Mouse (Mus musculus): ENCODE data around the gene Smc1b. TPM values are rescaled to one million over a fixed set of nuclear protein-coding genes. Genes with fewer than 3 reads are reported as not detected.
A peak's percentile ranks its signal among the peaks of the same experiment; 100 is the strongest.

The Smc1b gene
- 0.26 and 0.33 TPM in 2 replicates for polyA plus RNA-seq (2015; fragmentation: Nextera tagmentation; extraction: Ambion mirVana)

DNA sequence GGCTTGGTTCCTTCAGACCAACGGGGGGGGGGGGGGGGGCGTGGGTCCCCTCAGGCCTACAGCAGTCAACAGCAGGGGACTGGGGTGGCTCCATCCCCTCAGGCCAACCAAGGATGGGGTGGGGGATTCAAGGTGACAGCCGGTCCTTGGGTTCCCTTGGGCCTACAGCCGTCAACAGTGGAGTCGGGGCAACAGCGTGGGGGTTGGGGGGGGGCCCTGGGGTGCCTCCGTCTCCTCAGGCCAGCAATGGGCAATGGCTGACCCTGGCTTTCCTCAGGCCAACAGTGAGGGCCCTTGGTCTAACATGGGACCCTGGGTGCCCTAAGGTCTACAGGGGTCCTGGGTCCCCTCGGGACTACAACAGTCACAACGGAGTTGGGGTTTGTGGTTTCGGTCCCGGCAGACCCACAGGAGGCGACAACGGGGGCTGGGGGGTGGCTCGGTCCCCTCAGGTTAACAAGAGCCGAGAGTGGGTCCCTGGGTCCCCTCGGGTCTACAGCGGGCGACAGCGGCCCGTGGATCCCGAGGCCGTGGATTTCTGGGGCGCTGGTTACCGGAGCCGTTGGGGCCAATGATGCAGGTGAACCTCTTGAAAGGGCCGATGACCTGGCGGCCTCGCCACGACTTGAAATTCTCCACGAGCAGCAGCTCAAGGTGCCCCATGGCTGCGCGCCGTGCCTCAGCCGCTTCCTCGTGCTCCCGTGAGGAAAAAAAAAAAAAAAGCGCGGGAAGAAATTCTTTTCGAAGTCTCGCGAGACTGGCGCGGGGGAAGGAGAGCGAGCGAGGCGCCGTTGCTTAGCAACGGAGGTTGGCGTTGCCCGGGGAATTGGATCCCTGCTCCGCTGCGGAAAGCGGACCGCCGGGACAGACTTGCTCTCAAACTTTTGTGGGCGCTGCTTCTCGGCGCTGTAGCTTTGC is at the start of gene Smc1b, which contains the start of gene Ribc2:
TSS of gene Smc1b (minus strand) at position 690 of the 918 bp plus-strand sequence.
TSS of gene Ribc2 (plus strand) at position 804 of the 918 bp plus-strand sequence.
- DNase-seq (ENCODE audit: low spot score): peak; percentile 29

- peak; percentile 34 for DNase-seq (ENCODE audit: low spot score)
Measured at GRCm38 (mm10) chr15:85180368-85180767, 48.6 kb upstream of the Smc1b start.

DNA sequence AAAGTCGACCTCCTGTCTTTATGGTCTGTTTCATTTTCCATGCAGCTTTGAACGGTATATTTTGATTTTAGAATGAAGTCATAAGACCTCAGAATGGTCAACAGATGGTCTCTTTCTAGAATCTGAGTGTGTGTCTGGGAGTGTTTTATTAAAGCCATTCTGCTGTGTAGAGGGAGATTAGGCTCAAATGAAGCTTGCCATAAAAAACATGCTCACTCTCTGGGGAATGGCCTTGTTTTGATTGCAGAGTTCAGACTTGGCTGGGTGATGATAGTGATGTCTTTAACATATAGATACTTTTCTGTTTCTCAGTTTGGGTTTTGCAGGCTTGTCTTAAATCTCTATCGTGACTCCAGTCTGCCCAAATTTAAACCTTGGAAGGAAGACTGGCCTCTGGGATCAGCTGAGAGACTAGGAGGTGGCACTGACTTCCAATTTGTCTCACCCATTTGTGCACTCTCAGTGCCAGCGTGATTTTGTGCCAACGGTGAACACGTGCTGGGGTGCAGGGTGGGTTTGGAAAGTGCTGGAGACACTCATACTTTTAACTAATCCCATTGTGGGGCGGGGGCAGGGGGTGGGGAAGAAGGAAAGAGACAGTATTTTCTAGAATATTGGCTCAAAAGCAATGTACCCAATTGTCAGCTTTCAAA is 47.9 kb upstream of the Smc1b start:
- no peak for DNase-seq (ENCODE audit: low spot score)

DNA sequence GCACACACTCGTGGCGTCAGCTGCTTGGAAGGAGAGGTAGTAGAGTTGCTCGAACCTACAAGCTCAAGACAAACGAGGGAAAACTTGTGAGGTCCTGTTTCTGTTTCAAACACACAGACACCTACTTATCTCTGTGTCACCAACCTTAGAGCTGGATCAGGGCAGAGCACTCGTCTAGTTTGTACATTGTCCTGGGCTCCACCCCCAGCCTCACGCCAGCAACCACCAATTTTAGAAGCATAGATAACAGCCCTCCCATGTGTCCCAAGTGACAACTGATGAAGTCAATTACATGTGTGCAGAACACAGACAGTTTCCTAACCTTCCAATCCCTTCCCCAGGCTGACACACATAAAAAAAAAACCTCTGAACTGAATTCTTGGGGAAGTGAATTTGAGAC is 46.4 kb upstream of the Smc1b start:
- no peak for DNase-seq (ENCODE audit: low spot score)

GRCm38 (mm10) chr15:85177576-85177975 is 45.8 kb upstream of the Smc1b start:
- DNase-seq (ENCODE audit: low spot score): peak; percentile 65

DNA sequence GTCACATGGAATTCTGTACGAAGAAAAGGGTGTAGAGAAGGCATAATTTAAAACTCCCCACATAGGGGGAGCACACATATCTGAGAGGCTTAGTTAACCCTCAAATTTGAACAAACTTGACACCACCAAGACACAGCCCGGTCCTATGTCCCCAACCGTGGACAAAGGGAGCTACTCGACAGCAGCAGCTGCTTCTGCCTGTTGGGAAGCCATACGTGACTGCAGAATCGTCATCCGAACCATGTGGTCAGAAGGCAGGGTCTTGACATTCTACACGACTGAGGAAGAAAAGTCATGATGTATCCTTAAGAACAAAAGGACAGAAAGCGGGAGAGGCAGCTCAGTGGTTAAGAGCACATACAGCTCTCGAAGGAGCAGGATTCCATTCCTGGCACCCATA is 42.3 kb upstream of the Smc1b start:
- DNase-seq (ENCODE audit: low spot score): no peak

DNA sequence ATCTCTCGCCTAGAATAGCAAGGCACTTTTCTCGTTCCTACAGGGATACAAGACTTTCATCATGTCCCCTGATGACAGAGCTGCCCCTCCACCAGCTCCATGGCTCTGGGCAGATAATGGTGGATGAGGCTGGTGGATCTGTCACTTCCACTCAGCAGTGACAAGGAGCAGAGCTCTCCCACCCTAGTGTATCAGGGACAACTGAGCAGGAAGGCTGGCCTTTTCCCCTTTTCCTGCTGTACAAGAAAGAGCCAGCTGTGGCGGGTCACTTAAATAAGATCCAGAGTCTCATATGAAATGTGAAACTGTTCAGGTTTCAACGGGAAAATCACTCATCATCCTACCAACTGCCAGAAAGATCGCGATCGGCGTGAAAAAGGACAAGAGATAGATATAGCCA is 41.7 kb upstream of the Smc1b start:
- no peak for DNase-seq (ENCODE audit: low spot score)

GRCm38 (mm10) chr15:85172054-85172453 is 40.3 kb upstream of the Smc1b start:
- no peak for DNase-seq (ENCODE audit: low spot score)

- no peak for DNase-seq (ENCODE audit: low spot score)
Measured at GRCm38 (mm10) chr15:85167086-85167679, 35.4 kb upstream of the Smc1b start.

DNA sequence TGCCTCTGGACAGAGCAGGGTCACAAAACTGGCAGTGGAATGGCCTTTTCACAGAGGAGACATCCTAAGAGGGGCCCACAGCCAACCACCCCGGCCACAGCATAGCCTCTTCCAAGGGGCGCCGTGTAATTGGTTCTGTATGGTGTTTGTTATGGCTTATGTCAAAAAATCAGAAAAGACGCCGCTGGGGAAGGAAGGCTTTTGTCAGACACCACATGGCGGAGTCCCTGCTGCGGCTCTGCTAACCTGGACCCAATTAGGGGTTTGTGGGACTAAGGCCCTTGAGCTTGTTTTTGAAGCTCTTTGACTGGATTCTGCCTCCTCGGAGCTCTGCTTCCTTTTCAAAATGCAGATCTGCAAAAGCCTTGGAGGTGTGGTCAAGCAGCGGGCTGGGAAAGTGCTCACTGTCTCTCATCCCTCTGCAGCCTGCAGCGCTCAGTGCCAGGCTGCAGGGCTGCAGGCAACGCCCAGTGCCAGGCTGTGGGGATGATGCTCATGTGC is 34.7 kb upstream of the Smc1b start:
- DNase-seq (ENCODE audit: low spot score): no peak

DNA sequence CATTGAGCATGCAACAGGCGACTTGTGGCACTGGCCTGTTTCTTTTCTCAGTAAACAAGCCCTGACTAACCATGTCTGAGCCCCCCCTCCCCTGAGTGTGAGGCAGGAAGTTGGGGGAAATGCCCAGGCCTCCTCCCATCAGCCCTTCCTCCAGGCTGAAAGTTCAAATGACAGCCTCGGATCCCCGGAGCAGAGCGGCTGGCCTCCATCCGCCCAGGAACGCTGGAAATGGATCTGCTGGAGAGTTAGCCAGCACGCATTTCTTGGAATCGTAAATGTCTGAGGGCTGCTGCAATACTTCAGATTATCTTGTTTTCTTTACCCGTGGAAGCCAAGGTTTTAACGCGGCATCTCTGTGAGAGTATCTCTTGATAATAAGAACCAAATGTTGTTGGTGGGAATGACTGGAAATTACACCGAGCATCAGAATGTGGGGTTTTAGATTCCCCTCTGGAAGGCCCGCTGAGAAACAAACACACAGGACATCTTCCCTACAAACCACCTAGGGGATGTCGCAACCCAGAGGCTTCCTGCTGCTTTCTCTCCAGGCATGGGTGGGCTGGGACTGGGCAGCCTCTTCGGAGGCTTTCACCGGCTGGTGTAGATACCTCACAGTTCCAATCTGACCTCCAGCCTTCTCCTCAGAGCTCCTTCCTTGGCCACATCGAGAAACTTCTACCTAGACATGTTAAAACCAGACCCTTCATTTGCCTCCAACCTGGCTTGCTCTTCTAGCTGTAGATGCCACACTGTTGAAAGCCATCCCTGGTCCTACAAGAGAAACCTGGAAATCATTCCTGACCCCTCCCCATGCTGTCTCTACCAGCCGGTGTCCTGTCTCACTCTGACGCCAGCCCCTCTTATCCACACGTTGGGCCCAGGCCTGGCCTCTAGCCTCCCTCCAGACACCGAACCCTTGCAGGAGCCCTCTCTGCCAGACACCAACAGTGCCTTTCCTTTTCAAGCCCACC is 31.2 kb upstream of the Smc1b start:
- DNase-seq (ENCODE audit: low spot score): no peak

DNA sequence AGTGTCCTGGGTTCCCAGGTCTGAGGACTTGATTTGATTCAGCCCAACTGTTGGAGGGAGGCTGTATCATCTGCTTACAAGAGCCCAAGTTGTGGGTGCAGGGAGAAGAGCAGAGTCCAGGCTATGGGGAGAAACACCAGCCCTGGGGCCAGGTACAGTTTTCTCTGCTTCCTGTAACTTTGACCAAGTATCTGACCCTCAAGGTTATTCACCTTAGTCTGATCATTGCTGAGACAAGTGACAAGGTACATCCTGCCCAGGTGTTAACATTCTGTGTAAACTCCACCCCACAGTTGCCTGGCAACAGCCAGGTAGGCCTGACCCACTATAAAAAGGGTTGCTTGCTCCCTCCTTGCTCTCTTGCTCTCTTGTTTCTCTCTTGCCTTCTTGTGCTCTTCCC is 29.7 kb upstream of the Smc1b start:
- no peak for DNase-seq (ENCODE audit: low spot score)

DNA sequence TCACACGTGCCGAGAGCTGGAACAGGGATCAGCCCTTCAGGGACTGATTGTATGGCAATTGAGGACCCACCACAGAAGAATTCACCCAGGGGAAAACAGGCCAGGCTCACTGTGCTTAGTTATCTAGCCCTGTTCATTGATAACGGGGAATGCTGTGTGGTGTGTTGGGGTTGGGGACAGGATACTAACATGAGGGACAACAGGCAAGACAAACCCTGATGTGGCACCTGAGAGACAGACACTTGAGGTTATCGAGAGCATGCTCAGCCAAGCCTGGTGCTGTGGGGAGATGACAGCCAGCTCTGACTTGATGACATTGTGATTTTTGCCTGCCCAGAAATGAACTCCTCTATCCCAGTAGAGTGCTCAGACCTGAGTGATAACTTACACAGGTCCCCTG is 24.4 kb upstream of the Smc1b start:
- DNase-seq (ENCODE audit: low spot score): no peak

- no peak for DNase-seq (ENCODE audit: low spot score)
Measured at GRCm38 (mm10) chr15:85154091-85154490, 22.3 kb upstream of the Smc1b start.

DNA sequence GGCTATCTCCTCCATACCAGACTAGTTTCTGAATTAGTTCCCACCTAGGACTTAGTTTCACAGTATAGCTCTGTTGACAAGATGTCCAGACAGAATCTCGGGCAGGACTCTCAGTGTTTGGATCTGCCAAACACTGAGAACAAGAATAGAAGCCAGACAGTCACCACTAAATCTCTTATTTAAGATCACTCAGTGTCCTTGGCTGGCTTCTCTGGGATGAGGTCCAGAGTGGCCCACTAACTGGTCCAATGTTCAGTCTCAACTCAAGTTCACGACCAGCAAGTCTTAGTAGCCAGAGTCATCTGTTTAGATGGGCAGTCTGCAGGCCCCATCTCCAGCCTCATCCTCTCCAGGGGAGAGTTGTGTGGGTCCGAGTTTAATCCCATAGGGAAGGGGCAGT is 20.8 kb upstream of the Smc1b start:
- no peak for DNase-seq (ENCODE audit: low spot score)

DNA sequence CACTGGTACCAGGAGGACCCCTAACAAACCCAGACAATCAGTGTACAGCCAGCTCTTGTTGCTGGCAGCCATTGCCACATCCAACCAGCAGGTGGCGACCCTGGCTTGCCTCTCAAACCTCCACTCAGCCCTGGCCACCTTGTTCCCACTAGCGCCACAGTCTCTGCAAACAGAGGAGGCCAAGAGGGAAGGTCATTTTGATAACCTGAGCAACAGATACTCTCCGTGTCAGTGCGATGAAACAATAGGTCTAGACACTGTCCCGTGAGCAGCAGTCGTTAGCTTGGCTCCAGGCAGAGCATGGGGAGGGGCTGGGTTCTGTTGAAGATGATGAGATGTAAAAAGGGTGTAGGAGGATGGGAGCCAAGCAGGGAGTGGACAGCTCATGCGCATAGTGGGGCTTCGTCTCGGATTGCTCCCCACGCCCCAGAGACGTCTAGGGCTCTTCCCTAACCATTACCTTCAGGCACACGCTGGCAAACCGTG is 19.7 kb upstream of the Smc1b start:
- DNase-seq (ENCODE audit: low spot score): peak; percentile 72

- no peak for DNase-seq (ENCODE audit: low spot score)
Measured at GRCm38 (mm10) chr15:85144249-85144648, 12.5 kb upstream of the Smc1b start.

- no peak for DNase-seq (ENCODE audit: low spot score)
Measured at GRCm38 (mm10) chr15:85143747-85144146, 12.0 kb upstream of the Smc1b start.

DNA sequence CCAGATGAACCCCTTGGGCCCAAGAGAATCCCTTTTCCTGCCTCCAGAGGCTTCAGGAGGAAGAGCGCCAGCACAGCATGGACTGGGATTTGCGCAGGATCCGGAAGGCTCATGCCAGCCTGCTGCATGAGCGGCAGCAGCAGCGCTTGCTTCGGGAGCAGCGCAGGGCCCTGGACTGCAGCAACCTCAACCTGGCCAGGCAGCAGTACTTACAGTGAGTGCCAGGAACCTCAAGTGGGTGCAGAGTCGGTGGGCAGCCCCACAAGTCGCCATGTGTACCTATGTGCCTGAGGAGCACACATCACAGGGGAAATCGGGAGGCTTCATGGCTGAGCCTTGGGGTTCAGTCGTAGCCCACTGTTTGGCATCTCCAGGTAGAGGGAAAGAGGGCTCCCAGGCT is 11.4 kb upstream of the Smc1b start:
- DNase-seq (ENCODE audit: low spot score): no peak

GRCm38 (mm10) chr15:85142441-85142840 is 10.7 kb upstream of the Smc1b start:
- DNase-seq (ENCODE audit: low spot score): no peak

DNA sequence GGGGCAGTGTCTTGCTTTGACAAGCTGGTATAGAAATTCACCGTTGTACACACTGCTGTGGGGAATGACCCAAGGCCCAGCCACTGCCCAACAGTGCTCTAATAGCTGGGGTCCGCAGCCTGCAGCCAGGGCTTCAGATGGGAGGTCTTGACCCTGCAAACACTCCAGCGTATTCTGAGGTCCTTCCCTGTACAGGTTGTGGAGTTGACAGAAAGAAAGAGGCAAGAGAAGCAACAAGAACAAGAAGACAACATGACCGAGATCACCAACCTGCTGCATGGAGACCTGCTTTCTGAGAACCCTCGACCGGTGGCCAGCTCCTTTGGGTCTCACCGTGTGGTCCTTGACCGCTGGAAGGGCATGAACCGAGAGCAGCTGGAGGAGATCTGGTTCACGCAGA is 9.5 kb upstream of the Smc1b start:
- no peak for DNase-seq (ENCODE audit: low spot score)
